Mouse (Mus musculus) liver, embryonic 14.5 days (tissue): ENCODE data around the gene Sh3gl3. TPM values are rescaled to one million over a fixed set of nuclear protein-coding genes. Genes with fewer than 3 reads are reported as not detected.

Source experiments
- ATAC-seq: fragments of 200-750 bp; cut with Nextera tagmentation; 2 replicates; pipeline ENCODE4 v1.8.0; 2017; ENCODE audit warnings: moderate number of reproducible peaks, mild to moderate bottlenecking, moderate library complexity; ENCODE audit not compliant: insufficient read depth
- DNase-seq, 3 experiments: peaks; one replicate each; pipeline ENCODE4 v3.0.0-alpha.2; 2012 to 2013; ENCODE audit warnings: low read depth in 3 of 3, low spot score in 3 of 3
- H3K27ac ChIP-seq: fragments of 300-500 bp; sonication (generic); 2 replicates; pipeline ENCODE4 v1.5.1; 2014; ENCODE audit warnings: moderate library complexity, mild to moderate bottlenecking, control low read depth, inconsistent platforms
- H3K27me3 ChIP-seq: fragments of 300-500 bp; sonication (generic); 2 replicates; pipeline ENCODE4 v1.6.1; 2014; ENCODE audit warnings: mild to moderate bottlenecking, low read length, moderate library complexity; ENCODE audit not compliant: control insufficient read depth, insufficient read depth
- H3K36me3 ChIP-seq: fragments of 300-500 bp; sonication (generic); replicated peaks from 2 replicates; pipeline ENCODE4 v1.6.1; 2014; ENCODE audit warnings: low read depth; ENCODE audit not compliant: control insufficient read depth, insufficient read depth
- H3K4me1 ChIP-seq, 2 experiments: fragments of 200-500 bp in 1 of 2; fragments of 300-500 bp in 1 of 2; sonication (generic) in 1 of 2; replicated peaks; 2 replicates each; pipeline ENCODE4 v1.6.1; 2012 to 2014; ENCODE audit warnings: antibody characterized with exemption in 1 of 2, inconsistent platforms in 1 of 2, low read length in 1 of 2; ENCODE audit not compliant: control insufficient read depth in 2 of 2, insufficient read depth in 2 of 2
- H3K4me2 ChIP-seq: fragments of 300-500 bp; sonication (generic); 2 replicates; pipeline ENCODE4 v1.6.1; 2014; ENCODE audit warnings: low read depth, mild to moderate bottlenecking, control low read depth, moderate library complexity
- H3K4me3 ChIP-seq, 2 experiments: fragments of 200-500 bp in 1 of 2; fragments of 300-500 bp in 1 of 2; sonication (generic) in 1 of 2; 2 replicates each; pipeline ENCODE4 v1.5.1; 2012 to 2014; ENCODE audit warnings: low read depth in 2 of 2, low read length in 2 of 2, mild to moderate bottlenecking in 2 of 2, control low read depth in 1 of 2, inconsistent platforms in 1 of 2, moderate library complexity in 1 of 2; ENCODE audit not compliant: insufficient read depth in 1 of 2
- H3K9ac ChIP-seq: fragments of 300-500 bp; sonication (generic); replicated peaks from 2 replicates; pipeline ENCODE4 v1.6.1; 2014; ENCODE audit warnings: mild to moderate bottlenecking, control low read depth, moderate library complexity
- H3K9me3 ChIP-seq: fragments of 300-500 bp; sonication (generic); 2 replicates; pipeline ENCODE4 v1.6.1; 2016; ENCODE audit warnings: low read length, mixed read lengths; ENCODE audit not compliant: control insufficient read depth
- CTCF ChIP-seq: IDR thresholded peaks from 2 replicates; pipeline ENCODE4 v1.5.1; 2016; ENCODE audit warnings: antibody characterized with exemption, low read depth, control low read depth
- EP300 ChIP-seq: IDR thresholded peaks from 2 replicates; pipeline ENCODE4 v1.6.1; 2016; ENCODE audit warnings: antibody characterized with exemption, low read depth
- WGBS: fragments of 180-500 bp; shearing (Covaris S2); extraction: QIAGEN DNeasy Blood & Tissue Kit; methylation state at CpG from one replicate; pipeline ENCODE4 v1.1.7; 2014; ENCODE audit not compliant: insufficient replicate concordance; 5-methylcytosine and 5-hydroxymethylcytosine counted together
- polyA plus RNA-seq, 2 experiments: library from polyadenylated mRNA; depleted of rRNA in 1 of 2; stranded (reverse) in 1 of 2; unstranded in 1 of 2; fragments of >200 nt; fragmentation: Nextera tagmentation in 1 of 2; extraction: Ambion mirVana in 1 of 2; gene quantifications; 2 replicates each; pipeline versions ENCODE4 v1.2.1 to v1.2.3; 2012 to 2014

The Sh3gl3 gene
- polyA plus RNA-seq, 2 experiments = 0.09 to 0.13 TPM

GRCm38 (mm10) chr7:82334000-82334399 lies 160.4 kb downstream of the Sh3gl3 start:
- no peak overlapping the region for H3K27ac ChIP-seq
- ATAC-seq (no peak), DNase-seq (no peak)
- H3K9me3 ChIP-seq = no peaks in the 10 kb centered on the region
- 43% methylated on average over 1 of the region's 1 CpGs for WGBS
- H3K9ac ChIP-seq = no peak overlapping the region
- no peak overlapping the region for H3K4me2 ChIP-seq
- no peaks in the 10 kb centered on the region for H3K4me1 ChIP-seq
- peaks cover 27% of the 10 kb centered on the region for H3K27me3 ChIP-seq
- TF ChIP-seq CTCF = no peak
- TF ChIP-seq EP300 = no peak
- H3K4me3 ChIP-seq = no peak overlapping the region
- H3K36me3 ChIP-seq = no peaks in the 10 kb centered on the region

DNA sequence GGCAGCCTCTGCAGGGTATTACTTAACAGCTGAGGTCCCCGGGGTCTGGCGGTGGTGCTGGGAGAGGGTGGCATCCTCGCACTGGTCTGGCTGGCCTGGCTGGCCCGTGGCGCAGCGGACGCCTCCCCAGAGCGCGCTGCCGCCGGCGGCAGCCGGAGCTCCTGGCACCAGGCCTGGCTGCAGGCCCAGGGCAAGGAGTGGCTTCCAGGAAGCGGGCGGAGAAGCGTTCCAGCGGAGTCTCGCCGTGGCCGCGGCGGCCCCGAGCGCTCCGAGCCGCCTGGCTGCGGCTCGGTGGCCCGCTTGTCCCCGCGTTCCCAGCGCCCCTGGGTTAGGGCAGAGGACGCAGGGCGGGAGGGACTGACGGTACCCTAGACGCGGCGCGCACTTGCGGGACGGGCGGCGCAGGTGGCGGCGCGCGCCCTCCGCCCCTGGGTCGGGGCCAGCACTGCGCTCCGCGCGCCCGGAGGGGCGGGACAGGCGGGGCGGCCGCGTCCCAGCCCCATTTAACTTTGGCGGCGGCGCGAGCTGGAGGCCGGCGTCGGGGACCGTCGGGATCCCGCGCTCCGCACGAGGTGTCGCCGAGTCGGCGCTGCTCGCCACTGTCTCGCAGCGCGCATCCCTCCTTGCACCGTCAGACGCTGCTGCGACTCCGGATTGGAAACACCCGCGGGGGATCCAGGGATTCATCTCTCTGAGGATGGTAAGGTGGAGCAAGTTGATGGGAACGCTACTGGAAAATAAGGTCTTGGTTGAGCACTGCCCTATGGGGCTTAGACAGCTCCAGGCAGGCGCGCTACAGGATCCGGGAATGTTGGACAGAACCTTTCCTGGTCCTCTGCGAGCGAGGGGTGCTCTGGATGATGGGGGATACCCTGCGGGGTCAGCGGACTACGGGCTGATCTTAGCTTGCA lies 161.8 kb downstream of the Sh3gl3 start, which contains the start of gene Adamtsl3:
TSS of gene Adamtsl3 (plus strand) at position 484 of the 911 bp plus-strand sequence.
- no peak for TF ChIP-seq EP300
- DNase-seq = no peak
- Histone ChIP-seq H3K36me3 (no peaks in the 10 kb centered on the region), H3K27me3 (peaks cover 27% of the 10 kb centered on the region), H3K9me3 (no peaks in the 10 kb centered on the region), H3K4me1 (no peaks in the 10 kb centered on the region), H3K4me3 (no peak within 1 kb of the TSS), H3K27ac (no peak within 1 kb of the TSS), H3K4me2 (no peak within 1 kb of the TSS), H3K9ac (no peak within 1 kb of the TSS)
- 3% methylated on average over 95 of the region's 95 CpGs for WGBS
- no peak for ATAC-seq

DNA sequence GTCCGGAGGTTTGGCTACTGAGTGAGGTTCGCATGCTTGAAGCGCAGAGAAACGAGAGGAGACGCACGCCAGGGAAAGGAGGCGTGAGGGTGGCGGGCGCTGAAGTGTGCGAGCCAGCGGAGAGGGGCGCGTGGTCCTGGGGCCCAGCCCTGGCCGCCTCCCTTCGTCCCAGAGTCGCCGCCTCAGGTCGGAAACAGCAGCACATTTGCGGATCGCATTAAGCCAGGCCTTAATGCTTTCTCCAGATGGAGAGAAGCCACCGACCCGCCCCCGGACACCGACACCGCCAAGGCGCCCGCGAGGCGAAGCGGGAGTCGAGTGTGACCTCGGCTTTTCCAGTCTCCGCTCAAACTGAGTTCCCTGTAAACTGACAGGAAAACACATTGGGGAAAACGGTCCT lies 162.5 kb downstream of the Sh3gl3 start:
- Histone ChIP-seq H3K27ac (no peak overlapping the region), H3K9me3 (no peaks in the 10 kb centered on the region), H3K9ac (no peak overlapping the region), H3K36me3 (no peaks in the 10 kb centered on the region), H3K4me2 (no peak overlapping the region), H3K4me3 (no peak overlapping the region), H3K4me1 (no peaks in the 10 kb centered on the region), H3K27me3 (peaks cover 27% of the 10 kb centered on the region)
- WGBS = 3% methylated on average over 34 of the region's 34 CpGs
- no peak for ATAC-seq
- no peak for DNase-seq
- TF ChIP-seq EP300 = no peak
- TF ChIP-seq CTCF = no peak

- H3K4me1 ChIP-seq = no peaks in the 10 kb centered on the region
- TF ChIP-seq CTCF (no peak), EP300 (no peak)
- H3K36me3 ChIP-seq = no peaks in the 10 kb centered on the region
- H3K9me3 ChIP-seq = no peaks in the 10 kb centered on the region
- no peak overlapping the region for H3K9ac ChIP-seq
- no peak overlapping the region for H3K27ac ChIP-seq
- H3K4me2 ChIP-seq = no peak overlapping the region
- no peak for DNase-seq
- 60% methylated on average over 9 of the region's 9 CpGs for WGBS
- H3K4me3 ChIP-seq = no peak overlapping the region
- ATAC-seq = no peak
- H3K27me3 ChIP-seq = peaks cover 27% of the 10 kb centered on the region
These were observed 164.5 kb downstream of the Sh3gl3 start for GRCm38 (mm10) chr7:82338121-82338520.

GRCm38 (mm10) chr7:82338532-82338931 lies 164.9 kb downstream of the Sh3gl3 start:
- Histone ChIP-seq H3K9ac (no peak overlapping the region), H3K36me3 (no peaks in the 10 kb centered on the region), H3K4me1 (no peaks in the 10 kb centered on the region), H3K9me3 (no peaks in the 10 kb centered on the region), H3K27ac (no peak overlapping the region), H3K27me3 (peaks cover 27% of the 10 kb centered on the region), H3K4me3 (no peak overlapping the region), H3K4me2 (no peak overlapping the region)
- ATAC-seq (no peak), DNase-seq (no peak)
- TF ChIP-seq EP300 = no peak
- TF ChIP-seq CTCF = peak; percentile 37; the same call in 1 of the 2 replicates
- WGBS = 53% methylated on average over 4 of the region's 4 CpGs
